Mouse (Mus musculus): ENCODE measurements around the gene Hoxc9. TPM values are rescaled to one million over a fixed set of nuclear protein-coding genes. Genes with fewer than 3 reads are reported as not detected.

Hoxc9 gene
- total and polyA plus RNA-seq, 3 experiments: 0.12 to 0.26 TPM; not detected in 1

GRCm38 (mm10) chr15:103011928-103012486, 35.8 kb downstream of the Hoxc9 start:
- no peak for DNase-seq (ENCODE audit: extremely low read depth)
- no peaks in the 10 kb centered on the region for H3K27me3 ChIP-seq (replicated peaks)
- no peak overlapping the region for H3K4me3 ChIP-seq (replicated peaks in 1 of 3; ENCODE audit: low read depth in 2 of 3, low read length in 2 of 3, poor library complexity in 1 of 3)

GRCm38 (mm10) chr15:103013238-103013984, 37.2 kb downstream of the Hoxc9 start:
- dilution Hi-C loops (cut with MboI; ENCODE audit: extremely low pct_ligation_motif_present, extremely low pct_unique_long_range_greater_than_20kb, low sequenced_read_pairs) (no loop called here), in situ Hi-C loops (cut with MboI; ENCODE audit: low pct_ligation_motif_present, low pct_unique_long_range_greater_than_20kb, low sequenced_read_pairs) (loop anchor here (10.0 kb wide), 1 partner anchor 161 kb away; no protein-coding TSS in a partner anchor)
- Histone ChIP-seq H3K4me2 (ENCODE audit: insufficient read depth, low read depth, poor library complexity, severe bottlenecking) (no peak overlapping the region), H3K4me3 (replicated peaks in 1 of 3; ENCODE audit: low read depth in 2 of 3, low read length in 2 of 3, poor library complexity in 1 of 3) (no peak overlapping the region), H3K4me1 (ENCODE audit: control insufficient read depth in 1 of 2, insufficient read depth in 2 of 2) (peaks cover 0 to 37% of the 10 kb centered on the region in 2 experiments; a peak in 2 of 4 replicates), H3K9me3 (replicated peaks; ENCODE audit: low read length) (peaks cover 7% of the 10 kb centered on the region), H3K27ac (ENCODE audit: insufficient read depth, low read depth) (no peak overlapping the region), H3K27me3 (replicated peaks) (no peaks in the 10 kb centered on the region), H3K36me3 (replicated peaks in 1 of 2; ENCODE audit: control insufficient read depth in 1 of 2, insufficient read depth in 1 of 2, low read length in 1 of 2) (no peaks in the 10 kb centered on the region), H3K9ac (ENCODE audit: insufficient read depth, low read depth) (no peak overlapping the region), H3K79me2 (replicated peaks; ENCODE audit: control insufficient read depth, extremely low read depth, insufficient read depth, poor library complexity, severe bottlenecking) (no peaks in the 10 kb centered on the region)
- DNase-seq (ENCODE audit: extremely low read depth): peak; percentile 59
- TF ChIP-seq ZC3H11A (IDR thresholded peaks at IDR 0.05; ENCODE audit: low read depth, low read length): peak; percentile 91
- no peak for TF ChIP-seq EP300 (IDR thresholded peaks at IDR 0.05; ENCODE audit: low read length)
- TF ChIP-seq JUN (IDR thresholded peaks at IDR 0.05; ENCODE audit: insufficient read depth, low read depth, low read length): no peak
- TF ChIP-seq ZNF384 (IDR thresholded peaks at IDR 0.05; ENCODE audit: low read depth, low read length): peak; percentile 91
- TF ChIP-seq USF1 (IDR thresholded peaks at IDR 0.05; ENCODE audit: low read depth, low read length): peak; percentile 52
- TF ChIP-seq E2F4 (IDR thresholded peaks at IDR 0.05; ENCODE audit: insufficient replicate concordance, low read depth, low read length): no peak
- TF ChIP-seq RAD21 (IDR thresholded peaks at IDR 0.05; ENCODE audit: low read depth, low read length): peak; percentile 88
- TF ChIP-seq CTCF (conservative IDR thresholded peaks at IDR 0.05 in 1 of 2, IDR thresholded peaks at IDR 0.05 in 1 of 2; ENCODE audit: low read depth in 2 of 2, low read length in 2 of 2): peak; percentile 77 to 92
- TF ChIP-seq SMC3 (IDR thresholded peaks at IDR 0.05; ENCODE audit: low read depth, low read length): peak; percentile 97
- TF ChIP-seq UBTF (IDR thresholded peaks at IDR 0.05; ENCODE audit: low read depth, low read length): no peak
- no peak for TF ChIP-seq HCFC1 (IDR thresholded peaks at IDR 0.05; ENCODE audit: low read depth, low read length)

More at GRCm38 (mm10) chr15:103011928-103012486, 35.8 kb downstream of the Hoxc9 start:
- no peaks in the 10 kb centered on the region for H3K36me3 ChIP-seq (replicated peaks in 1 of 2; ENCODE audit: control insufficient read depth in 1 of 2, insufficient read depth in 1 of 2, low read length in 1 of 2)
- no peak overlapping the region for H3K9ac ChIP-seq (ENCODE audit: insufficient read depth, low read depth)
- H3K9me3 ChIP-seq (replicated peaks; ENCODE audit: low read length): peaks cover 7% of the 10 kb centered on the region
- no peak overlapping the region for H3K4me2 ChIP-seq (ENCODE audit: insufficient read depth, low read depth, poor library complexity, severe bottlenecking)
- no peak for TF ChIP-seq GABPA (IDR thresholded peaks at IDR 0.05; ENCODE audit: insufficient replicate concordance, low read depth, low read length)
- TF ChIP-seq E2F4 (IDR thresholded peaks at IDR 0.05; ENCODE audit: insufficient replicate concordance, low read depth, low read length): no peak
- no peak for TF ChIP-seq KAT2A (IDR thresholded peaks at IDR 0.05; ENCODE audit: insufficient replicate concordance, low read length)
- TF ChIP-seq ZKSCAN1 (IDR thresholded peaks at IDR 0.05; ENCODE audit: borderline replicate concordance, low read depth, low read length): no peak
- TF ChIP-seq UBTF (IDR thresholded peaks at IDR 0.05; ENCODE audit: low read depth, low read length): no peak
- no peak for TF ChIP-seq ZMIZ1 (IDR thresholded peaks at IDR 0.05; ENCODE audit: low read depth, low read length)
- no peak for TF ChIP-seq RAD21 (IDR thresholded peaks at IDR 0.05; ENCODE audit: low read depth, low read length)
- no peak for TF ChIP-seq MAX (IDR thresholded peaks at IDR 0.05; ENCODE audit: low read length)
- TF ChIP-seq USF2 (conservative IDR thresholded peaks at IDR 0.05; ENCODE audit: low read depth, low read length): no peak
- no peak for TF ChIP-seq NELFE (IDR thresholded peaks at IDR 0.05; ENCODE audit: low read depth, low read length)
- TF ChIP-seq MXI1 (IDR thresholded peaks at IDR 0.05; ENCODE audit: low read depth, low read length): no peak
- no peak for TF ChIP-seq BHLHE40 (IDR thresholded peaks at IDR 0.05; ENCODE audit: low read depth, low read length)
- no peak for TF ChIP-seq JUN (IDR thresholded peaks at IDR 0.05; ENCODE audit: insufficient read depth, low read depth, low read length)
- no peak for TF ChIP-seq ELF1 (IDR thresholded peaks at IDR 0.05; ENCODE audit: low read depth, low read length)
- TF ChIP-seq SMC3 (IDR thresholded peaks at IDR 0.05; ENCODE audit: low read depth, low read length): no peak
- dilution Hi-C loops (cut with MboI; ENCODE audit: extremely low pct_ligation_motif_present, extremely low pct_unique_long_range_greater_than_20kb, low sequenced_read_pairs): no loop called here
- in situ Hi-C loops (cut with MboI; ENCODE audit: low pct_ligation_motif_present, low pct_unique_long_range_greater_than_20kb, low sequenced_read_pairs): loop anchor here (10.0 kb wide), 1 partner anchor 163 kb away; no protein-coding TSS in a partner anchor
- no peaks in the 10 kb centered on the region for H3K79me2 ChIP-seq (replicated peaks; ENCODE audit: control insufficient read depth, extremely low read depth, insufficient read depth, poor library complexity, severe bottlenecking)
- H3K27ac ChIP-seq (ENCODE audit: insufficient read depth, low read depth): no peak overlapping the region
- H3K4me1 ChIP-seq (ENCODE audit: control insufficient read depth in 1 of 2, insufficient read depth in 2 of 2): peaks cover 0 to 37% of the 10 kb centered on the region in 2 experiments; a peak in 2 of 4 replicates

Measured in CH12.LX (cell line).